Mouse (Mus musculus): ENCODE data around the gene 1700057G04Rik. TPM values are rescaled to one million over a fixed set of nuclear protein-coding genes. Genes with fewer than 3 reads are reported as not detected.

Gene 1700057G04Rik
- polyA plus RNA-seq, 1 experiment from 2014 or later: not detected

- DNase-seq (ENCODE audit: low spot score) (peak; percentile 9), ATAC-seq (no peak)
- TF ChIP-seq EP300 (IDR thresholded peaks at IDR 0.05) (no peak), CTCF (IDR thresholded peaks at IDR 0.05) (peak; percentile 48)
- no peaks in the 10 kb centered on the region for H3K36me3 ChIP-seq (ENCODE audit: insufficient read depth, low read length)
- H3K27ac ChIP-seq (ENCODE audit: low read length): no peak overlapping the region
- no peak overlapping the region for H3K4me2 ChIP-seq (replicated peaks; ENCODE audit: low read depth, low read length)
- H3K9ac ChIP-seq (replicated peaks; ENCODE audit: low read depth): no peak overlapping the region
- no peaks in the 10 kb centered on the region for H3K27me3 ChIP-seq (replicated peaks; ENCODE audit: insufficient read depth, low read length)
- no peaks in the 10 kb centered on the region for H3K4me1 ChIP-seq (ENCODE audit: insufficient read depth, low read depth, low read length)
- H3K4me3 ChIP-seq (ENCODE audit: low read depth, low read length): no peak overlapping the region
- no peaks in the 10 kb centered on the region for H3K9me3 ChIP-seq (ENCODE audit: low read length)
- WGBS: 64% methylated on average over 8 of the region's 8 CpGs
Measured at GRCm38 (mm10) chr9:92375378-92375777, 66.2 kb downstream of the 1700057G04Rik start.

DNA sequence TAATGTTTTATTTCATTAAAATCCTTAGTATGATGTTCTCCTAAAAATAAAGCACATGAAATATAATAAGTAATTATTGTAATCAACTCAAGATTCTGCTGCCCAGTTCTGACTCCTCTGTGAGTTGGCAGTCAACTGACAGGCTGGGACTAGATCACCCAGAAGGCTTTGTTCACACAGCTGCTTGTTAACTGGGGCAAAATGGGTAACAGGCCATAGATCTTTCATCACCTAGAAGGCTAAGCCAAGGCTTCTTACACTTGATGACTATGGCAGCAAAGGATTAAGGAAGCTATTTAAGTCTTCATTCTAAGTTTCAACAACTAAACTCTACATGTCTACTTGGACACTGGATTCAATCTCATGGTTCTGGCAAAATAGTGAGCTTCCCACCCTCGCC, 68.8 kb downstream of the 1700057G04Rik start:
- Histone ChIP-seq H3K4me1 (ENCODE audit: insufficient read depth, low read depth, low read length) (no peaks in the 10 kb centered on the region), H3K4me3 (ENCODE audit: low read depth, low read length) (no peak overlapping the region), H3K4me2 (replicated peaks; ENCODE audit: low read depth, low read length) (no peak overlapping the region), H3K9ac (replicated peaks; ENCODE audit: low read depth) (no peak overlapping the region), H3K27me3 (replicated peaks; ENCODE audit: insufficient read depth, low read length) (no peaks in the 10 kb centered on the region), H3K27ac (ENCODE audit: low read length) (no peak overlapping the region), H3K36me3 (ENCODE audit: insufficient read depth, low read length) (no peaks in the 10 kb centered on the region), H3K9me3 (ENCODE audit: low read length) (no peaks in the 10 kb centered on the region)
- DNase-seq (ENCODE audit: low spot score) (no peak), ATAC-seq (no peak)
- WGBS: 44% methylated on average over 1 of the region's 1 CpGs
- TF ChIP-seq CTCF (IDR thresholded peaks at IDR 0.05) (no peak), EP300 (IDR thresholded peaks at IDR 0.05) (no peak)

DNA sequence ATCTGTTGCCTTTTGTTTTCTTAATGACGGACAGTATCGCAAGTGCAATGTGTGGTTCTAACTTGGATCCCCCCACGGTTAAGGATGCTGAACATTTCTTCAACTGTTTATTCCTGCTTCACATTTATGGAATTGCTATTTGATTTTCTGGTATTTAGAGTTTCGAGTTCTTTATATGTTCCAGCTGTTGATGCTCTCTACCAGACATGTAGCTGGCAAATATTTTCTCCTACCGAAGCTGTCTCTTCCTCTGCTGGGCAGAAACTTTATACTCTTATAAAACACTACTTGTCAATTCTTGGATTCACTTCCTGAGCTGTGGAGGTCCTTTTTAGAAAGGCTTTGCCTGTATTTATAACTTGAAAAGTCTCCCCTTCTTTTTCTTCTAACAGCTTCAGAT, 70.1 kb downstream of the 1700057G04Rik start:
- WGBS: 50% methylated on average over 5 of the region's 5 CpGs
- Histone ChIP-seq H3K27ac (ENCODE audit: low read length) (no peak overlapping the region), H3K9ac (replicated peaks; ENCODE audit: low read depth) (no peak overlapping the region), H3K27me3 (replicated peaks; ENCODE audit: insufficient read depth, low read length) (no peaks in the 10 kb centered on the region), H3K9me3 (ENCODE audit: low read length) (no peaks in the 10 kb centered on the region), H3K36me3 (ENCODE audit: insufficient read depth, low read length) (no peaks in the 10 kb centered on the region), H3K4me2 (replicated peaks; ENCODE audit: low read depth, low read length) (no peak overlapping the region), H3K4me1 (ENCODE audit: insufficient read depth, low read depth, low read length) (no peaks in the 10 kb centered on the region), H3K4me3 (ENCODE audit: low read depth, low read length) (no peak overlapping the region)
- no peak for ATAC-seq
- no peak for TF ChIP-seq CTCF (IDR thresholded peaks at IDR 0.05)
- no peak for TF ChIP-seq EP300 (IDR thresholded peaks at IDR 0.05)
- no peak for DNase-seq (ENCODE audit: low spot score)

DNA sequence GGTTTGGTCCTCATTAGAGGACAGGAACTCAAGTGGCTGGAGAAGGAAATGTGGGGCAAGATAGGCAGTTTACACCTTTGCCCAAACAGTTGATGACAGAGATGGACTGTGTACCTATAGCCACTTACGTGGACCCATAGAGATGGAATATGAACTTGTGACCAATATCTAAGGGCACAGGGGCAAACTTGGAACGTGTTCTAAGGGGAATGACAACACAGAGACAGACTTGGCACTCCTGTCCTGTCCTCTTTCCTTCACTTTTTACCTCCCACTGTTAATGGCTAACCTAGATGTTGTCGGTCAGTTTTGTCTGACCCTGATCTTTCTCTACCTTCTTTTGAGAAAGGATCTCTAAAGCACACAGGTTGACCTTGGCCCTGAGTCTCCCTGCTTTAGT, 74.2 kb downstream of the 1700057G04Rik start:
- no peak for DNase-seq (ENCODE audit: low spot score)
- no peaks in the 10 kb centered on the region for H3K36me3 ChIP-seq (ENCODE audit: insufficient read depth, low read length)
- 75% methylated on average over 3 of the region's 3 CpGs for WGBS
- no peak for TF ChIP-seq EP300 (IDR thresholded peaks at IDR 0.05)
- no peak for TF ChIP-seq CTCF (IDR thresholded peaks at IDR 0.05)
- no peak overlapping the region for H3K9ac ChIP-seq (replicated peaks; ENCODE audit: low read depth)
- H3K9me3 ChIP-seq (ENCODE audit: low read length): no peaks in the 10 kb centered on the region
- H3K4me1 ChIP-seq (ENCODE audit: insufficient read depth, low read depth, low read length): no peaks in the 10 kb centered on the region
- no peaks in the 10 kb centered on the region for H3K27me3 ChIP-seq (replicated peaks; ENCODE audit: insufficient read depth, low read length)
- no peak overlapping the region for H3K4me2 ChIP-seq (replicated peaks; ENCODE audit: low read depth, low read length)
- H3K4me3 ChIP-seq (ENCODE audit: low read depth, low read length): no peak overlapping the region
- H3K27ac ChIP-seq (ENCODE audit: low read length): no peak overlapping the region
- no peak for ATAC-seq

DNA sequence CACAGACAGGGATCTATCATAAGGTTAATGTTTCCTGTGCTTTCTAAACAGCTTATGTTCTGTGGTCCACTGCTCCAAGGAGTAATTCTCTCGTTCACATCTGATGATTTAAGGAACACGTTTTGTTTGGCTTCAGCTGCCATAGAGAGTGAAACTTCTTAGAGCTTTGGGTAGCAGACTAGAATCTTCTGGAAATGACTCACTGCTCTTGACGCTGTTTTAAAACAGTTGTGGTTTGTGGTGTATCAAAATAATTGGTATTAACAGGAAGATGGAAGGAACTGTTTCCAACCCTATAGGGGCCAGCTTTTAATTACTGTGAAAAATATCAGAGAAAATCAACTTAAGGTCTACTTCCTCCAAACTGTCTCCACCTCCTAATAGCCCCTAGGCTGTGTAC, 75.2 kb downstream of the 1700057G04Rik start:
- no peak for ATAC-seq
- 57% methylated on average over 3 of the region's 3 CpGs for WGBS

GRCm38 (mm10) chr9:92385831-92386230, 76.7 kb downstream of the 1700057G04Rik start:
- Histone ChIP-seq H3K4me2 (replicated peaks; ENCODE audit: low read depth, low read length) (no peak overlapping the region), H3K27ac (ENCODE audit: low read length) (no peak overlapping the region), H3K4me1 (ENCODE audit: insufficient read depth, low read depth, low read length) (no peaks in the 10 kb centered on the region), H3K36me3 (ENCODE audit: insufficient read depth, low read length) (no peaks in the 10 kb centered on the region), H3K4me3 (ENCODE audit: low read depth, low read length) (no peak overlapping the region), H3K9me3 (ENCODE audit: low read length) (no peaks in the 10 kb centered on the region), H3K27me3 (replicated peaks; ENCODE audit: insufficient read depth, low read length) (no peaks in the 10 kb centered on the region), H3K9ac (replicated peaks; ENCODE audit: low read depth) (no peak overlapping the region)
- WGBS: 87% methylated on average over 1 of the region's 1 CpGs
- TF ChIP-seq CTCF (IDR thresholded peaks at IDR 0.05) (no peak), EP300 (IDR thresholded peaks at IDR 0.05) (no peak)
- DNase-seq (ENCODE audit: low spot score): no peak
- no peak for ATAC-seq

More for the DNA sequence above, 75.2 kb downstream of the 1700057G04Rik start:
- Histone ChIP-seq H3K4me2 (replicated peaks; ENCODE audit: low read depth, low read length) (no peak overlapping the region), H3K9ac (replicated peaks; ENCODE audit: low read depth) (no peak overlapping the region), H3K4me1 (ENCODE audit: insufficient read depth, low read depth, low read length) (no peaks in the 10 kb centered on the region), H3K27ac (ENCODE audit: low read length) (no peak overlapping the region), H3K4me3 (ENCODE audit: low read depth, low read length) (no peak overlapping the region), H3K9me3 (ENCODE audit: low read length) (no peaks in the 10 kb centered on the region), H3K36me3 (ENCODE audit: insufficient read depth, low read length) (no peaks in the 10 kb centered on the region), H3K27me3 (replicated peaks; ENCODE audit: insufficient read depth, low read length) (no peaks in the 10 kb centered on the region)
- DNase-seq (ENCODE audit: low spot score): no peak
- TF ChIP-seq EP300 (IDR thresholded peaks at IDR 0.05): no peak
- TF ChIP-seq CTCF (IDR thresholded peaks at IDR 0.05): no peak

GRCm38 (mm10) chr9:92386871-92387270, 77.7 kb downstream of the 1700057G04Rik start:
- 28% methylated on average over 1 of the region's 1 CpGs for WGBS
- no peak for TF ChIP-seq CTCF (IDR thresholded peaks at IDR 0.05)
- no peak for TF ChIP-seq EP300 (IDR thresholded peaks at IDR 0.05)
- H3K36me3 ChIP-seq (ENCODE audit: insufficient read depth, low read length): no peaks in the 10 kb centered on the region
- no peak overlapping the region for H3K4me2 ChIP-seq (replicated peaks; ENCODE audit: low read depth, low read length)
- H3K27ac ChIP-seq (ENCODE audit: low read length): no peak overlapping the region
- H3K4me3 ChIP-seq (ENCODE audit: low read depth, low read length): no peak overlapping the region
- H3K27me3 ChIP-seq (replicated peaks; ENCODE audit: insufficient read depth, low read length): no peaks in the 10 kb centered on the region
- no peak for DNase-seq (ENCODE audit: low spot score)
- H3K9me3 ChIP-seq (ENCODE audit: low read length): no peaks in the 10 kb centered on the region
- no peak for ATAC-seq
- H3K4me1 ChIP-seq (ENCODE audit: insufficient read depth, low read depth, low read length): no peaks in the 10 kb centered on the region
- H3K9ac ChIP-seq (replicated peaks; ENCODE audit: low read depth): no peak overlapping the region
